Mouse (Mus musculus): ENCODE results near the gene Arrdc1.
A peak's percentile ranks its signal among the peaks of the same experiment; 100 is the strongest.

DNA sequence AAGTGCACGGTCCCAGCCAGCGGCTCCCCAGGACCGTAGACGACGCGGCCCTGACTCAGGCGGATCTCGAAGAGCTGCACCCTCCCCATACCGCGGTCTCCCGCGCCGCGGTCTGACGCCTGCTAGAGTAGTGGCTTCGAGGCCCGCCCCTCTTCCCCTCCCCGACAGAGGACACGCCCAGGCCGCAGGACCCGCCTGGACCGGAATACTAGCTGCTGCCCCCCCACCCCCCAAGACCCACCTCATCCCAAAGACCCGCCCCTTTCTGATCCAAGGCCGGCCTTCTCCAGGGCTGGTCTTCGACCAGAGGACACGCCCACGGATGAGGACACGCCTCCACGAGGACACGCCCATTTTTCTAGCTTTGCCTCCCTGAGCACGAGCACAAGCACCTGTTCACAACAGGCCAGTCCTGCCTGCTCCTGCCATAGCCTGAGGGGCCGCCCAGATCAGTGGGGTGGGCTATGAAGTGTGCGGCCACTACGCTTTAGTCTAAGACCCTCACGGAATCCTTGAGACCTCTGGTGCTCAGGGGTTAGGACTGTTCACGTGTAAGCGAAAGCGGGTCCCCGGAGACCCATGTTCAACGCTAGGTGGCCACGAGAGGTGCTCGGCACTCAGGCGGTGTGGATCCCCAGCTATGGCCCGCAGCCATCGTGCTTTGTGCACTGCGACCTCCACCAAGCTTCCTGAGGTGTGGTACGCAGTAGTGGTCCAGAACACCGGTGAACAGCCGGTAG, at the start of gene Arrdc1:
- TF ChIP-seq CTCF (IDR thresholded peaks at IDR 0.05; ENCODE audit: extremely low read depth, insufficient read depth, insufficient read length, insufficient replicate concordance) (peak; percentile 47; the same call in 1 of the 2 replicates), POLR2A (IDR thresholded peaks at IDR 0.05; ENCODE audit: low read depth, low read length) (peak; percentile 85)
